Mouse (Mus musculus) lung, adult 18-20 months (tissue): ENCODE results near the gene Slc16a11.

Experiments used
- DNase-seq, 2 experiments: peaks; one replicate each; pipeline ENCODE4 v3.0.0; 2022; ENCODE audit warnings: mixed read lengths in 2 of 2

The Slc16a11 gene

GRCm38 (mm10) chr11:70227126-70227525, 14.6 kb downstream of the Slc16a11 start:
- DNase-seq: no peak

- no peak for DNase-seq
Measured at GRCm38 (mm10) chr11:70227661-70228245, 15.2 kb downstream of the Slc16a11 start.

DNA sequence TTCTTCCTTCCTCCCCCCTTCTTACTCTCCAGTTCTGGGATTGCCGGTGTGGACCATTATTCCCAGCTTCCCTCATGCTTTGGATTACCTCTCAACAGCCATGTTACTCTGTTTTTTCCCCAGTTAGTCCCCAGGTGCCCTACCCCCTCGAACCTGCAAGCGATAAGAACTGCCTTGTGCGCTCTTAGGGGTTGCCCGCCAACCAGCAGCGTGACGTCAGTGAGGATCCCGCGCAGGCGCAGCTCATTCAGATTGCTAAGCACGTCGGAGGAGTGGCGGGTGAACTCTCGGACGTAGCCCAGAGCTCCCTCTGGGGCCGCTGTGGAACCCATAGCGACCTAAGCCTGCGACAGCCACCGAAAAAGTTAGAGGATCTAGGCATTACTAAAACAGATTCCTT, 16.3 kb downstream of the Slc16a11 start:
- peak; percentile 90 to 95 for DNase-seq

GRCm38 (mm10) chr11:70229260-70230010, 16.9 kb downstream of the Slc16a11 start, which contains the start of gene Bcl6b:
TSS of gene Bcl6b (minus strand) at chr11:70229798.
- DNase-seq: peak in 1 of 2 experiments; percentile 52

- peak; percentile 82 to 87 for DNase-seq
Measured at GRCm38 (mm10) chr11:70230239-70230727, 17.7 kb downstream of the Slc16a11 start.

- peak in 1 of 2 experiments; percentile 30 for DNase-seq
Measured at GRCm38 (mm10) chr11:70232546-70232945, 20.0 kb downstream of the Slc16a11 start.

- no peak for DNase-seq
Measured at GRCm38 (mm10) chr11:70233016-70233415, 20.5 kb downstream of the Slc16a11 start.

DNA sequence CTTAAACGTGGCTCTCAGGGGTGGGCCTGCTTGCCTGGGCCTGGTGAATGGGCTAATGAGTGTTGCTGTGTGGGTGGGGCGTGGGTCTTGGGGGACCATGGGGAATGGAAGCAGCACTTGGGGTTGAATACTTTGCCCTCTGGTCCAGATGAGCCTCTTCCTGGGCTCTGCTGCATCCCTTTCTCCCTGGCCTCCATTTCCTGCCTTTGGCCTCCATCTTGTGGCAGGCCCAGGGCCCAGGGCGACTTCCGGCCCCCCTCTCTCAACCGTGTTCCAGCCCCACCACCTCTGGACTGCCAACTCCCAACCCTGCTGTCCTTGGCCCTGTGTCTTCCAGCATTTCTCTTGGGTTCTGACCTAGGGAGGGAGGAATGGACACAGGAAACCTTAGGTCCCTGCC, 21.5 kb downstream of the Slc16a11 start:
- DNase-seq: peak in 1 of 2 experiments; percentile 21

DNA sequence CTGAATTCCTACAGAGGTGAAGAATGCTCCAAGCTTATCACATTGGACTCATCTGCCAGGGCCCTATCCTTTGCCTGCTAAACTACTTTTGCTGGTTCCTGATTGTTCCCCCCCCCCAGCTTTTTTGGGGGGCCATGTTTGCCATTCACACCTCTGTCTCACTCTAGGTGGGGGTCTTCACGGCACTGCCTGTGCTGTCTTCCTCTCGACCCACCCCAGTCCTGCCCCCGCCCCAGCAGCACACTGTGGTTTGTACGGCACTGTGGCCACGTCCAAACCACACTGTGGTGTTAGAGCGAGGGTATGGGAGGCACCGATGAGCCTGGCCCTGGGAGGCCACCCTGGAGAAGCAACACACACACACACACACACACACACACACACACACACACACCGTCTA, 21.9 kb downstream of the Slc16a11 start:
- no peak for DNase-seq

- DNase-seq: no peak
Measured at GRCm38 (mm10) chr11:70235254-70235900, 22.8 kb downstream of the Slc16a11 start.

DNA sequence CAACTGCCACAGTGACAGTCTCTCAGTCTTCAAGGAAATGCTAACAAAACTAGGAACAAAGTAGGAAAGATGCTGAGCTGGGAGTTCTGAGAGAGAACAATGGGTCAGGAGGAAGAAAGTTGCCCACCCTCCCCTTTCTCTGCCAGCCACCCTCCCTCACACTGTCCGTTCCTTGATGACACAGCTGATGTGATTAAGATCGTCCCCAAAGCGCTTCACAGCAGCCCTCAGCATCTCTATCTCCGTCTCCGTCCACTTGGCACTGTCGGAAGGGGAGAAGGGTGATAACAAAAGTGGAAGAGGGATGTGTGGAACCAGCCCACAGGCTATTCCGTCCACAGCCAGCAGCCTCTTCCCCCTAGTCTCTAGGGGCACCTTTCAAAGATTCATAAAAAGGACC, 24.2 kb downstream of the Slc16a11 start:
- DNase-seq: no peak

- DNase-seq: peak; percentile 97 to 98
Measured at GRCm38 (mm10) chr11:70237457-70238167, 25.1 kb downstream of the Slc16a11 start, which contains the start of gene 0610010K14Rik. TSS of gene 0610010K14Rik (minus strand) at chr11:70237914.

GRCm38 (mm10) chr11:70238591-70239440, 26.3 kb downstream of the Slc16a11 start:
- peak in 1 of 2 experiments; percentile 20 for DNase-seq

- peak; percentile 84 to 87 for DNase-seq
Measured at GRCm38 (mm10) chr11:70239541-70240279, 27.2 kb downstream of the Slc16a11 start, which contains the start of the genes Gm21988 and Rnasek. TSS of gene Gm21988 (minus strand) at chr11:70239830. TSS of gene Rnasek (minus strand) at chr11:70239842.

- no peak for DNase-seq
Measured at GRCm38 (mm10) chr11:70242591-70242990, 30.0 kb downstream of the Slc16a11 start.

DNA sequence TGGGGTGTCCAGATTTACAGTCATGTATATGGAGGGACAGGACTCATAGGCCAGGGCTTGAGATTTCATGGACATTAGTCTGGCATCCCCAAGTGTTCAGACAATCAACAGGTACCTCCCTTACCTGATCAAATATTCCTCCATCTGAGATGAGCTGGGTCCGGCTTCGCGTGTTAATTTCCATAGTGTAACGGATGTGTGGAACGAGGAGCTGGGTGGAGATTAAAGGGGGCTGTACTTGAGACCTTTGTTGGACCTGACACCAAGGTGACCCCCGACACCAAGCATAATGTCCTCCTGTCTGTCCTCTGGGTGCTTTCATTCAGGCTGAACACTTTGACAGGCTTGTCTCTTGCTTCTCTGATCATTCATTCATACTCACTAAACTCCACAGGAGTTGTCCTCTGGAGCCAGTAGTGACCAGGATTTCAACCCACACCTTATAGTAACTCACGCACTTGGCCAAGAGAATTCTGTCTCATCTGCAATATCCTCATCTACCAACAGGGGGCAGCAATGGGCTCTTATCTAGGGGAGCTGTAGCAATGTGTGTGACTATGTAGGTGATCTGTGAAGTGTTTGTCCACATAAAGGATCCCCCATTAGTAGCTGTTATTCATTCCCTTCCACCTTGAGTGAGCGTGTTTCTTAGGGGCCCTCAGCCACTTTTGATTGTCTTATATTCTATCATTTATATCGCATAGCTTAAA, 34.7 kb downstream of the Slc16a11 start:
- DNase-seq: peak in 1 of 2 experiments; percentile 76

DNA sequence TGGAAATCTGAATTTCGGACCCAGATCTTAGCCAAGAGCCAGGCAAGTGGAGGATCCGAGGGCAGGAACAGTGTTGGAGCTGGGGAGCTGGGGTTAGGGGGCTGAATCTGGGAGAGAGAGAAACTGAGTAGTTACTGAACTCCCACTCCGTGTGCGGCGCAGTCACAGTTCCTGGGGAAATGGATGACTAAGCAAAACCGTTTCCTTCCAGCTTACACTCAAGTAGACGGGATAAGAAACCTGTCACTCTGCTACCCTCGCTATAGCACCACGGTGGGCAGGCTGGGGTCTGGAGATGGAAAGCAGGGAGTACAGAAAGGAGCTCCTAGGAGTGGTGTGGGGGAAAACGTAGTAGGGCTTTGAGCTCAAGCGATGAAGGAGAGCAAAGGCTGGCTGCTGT, 37.6 kb downstream of the Slc16a11 start:
- DNase-seq: no peak

- DNase-seq: no peak
Measured at GRCm38 (mm10) chr11:70251853-70252252, 39.3 kb downstream of the Slc16a11 start.

DNA sequence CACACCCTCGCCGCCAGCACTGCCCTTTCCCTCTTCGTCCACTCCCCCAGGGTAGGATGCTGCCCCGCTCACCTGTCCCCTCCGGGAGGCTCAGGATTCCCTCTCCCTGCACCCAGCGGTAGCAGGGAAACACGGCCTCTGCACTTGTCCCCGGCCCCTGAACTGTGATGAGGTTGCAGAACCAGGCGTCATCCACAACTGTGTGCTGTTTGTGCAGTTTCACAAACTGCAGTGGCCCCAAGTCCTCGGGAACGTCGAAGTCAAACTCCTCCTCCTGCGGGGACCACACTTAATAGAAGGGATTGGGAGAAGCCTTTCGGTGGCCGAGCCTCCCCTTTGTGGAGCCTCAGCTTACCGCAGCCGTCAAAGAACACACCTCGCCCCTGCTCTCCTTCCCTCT, 41.8 kb downstream of the Slc16a11 start:
- no peak for DNase-seq

GRCm38 (mm10) chr11:70254931-70255531, 42.5 kb downstream of the Slc16a11 start, which contains the start of gene Alox12:
TSS of gene Alox12 (minus strand) at chr11:70255353.
- DNase-seq: peak; percentile 53 to 58
